Mouse (Mus musculus): ENCODE results near the gene Sox5. TPM values are rescaled to one million over a fixed set of nuclear protein-coding genes. Genes with fewer than 3 reads are reported as not detected.

Gene Sox5
- polyA plus RNA-seq, 1 experiment from 2014 or later, result 55.3 TPM

DNA sequence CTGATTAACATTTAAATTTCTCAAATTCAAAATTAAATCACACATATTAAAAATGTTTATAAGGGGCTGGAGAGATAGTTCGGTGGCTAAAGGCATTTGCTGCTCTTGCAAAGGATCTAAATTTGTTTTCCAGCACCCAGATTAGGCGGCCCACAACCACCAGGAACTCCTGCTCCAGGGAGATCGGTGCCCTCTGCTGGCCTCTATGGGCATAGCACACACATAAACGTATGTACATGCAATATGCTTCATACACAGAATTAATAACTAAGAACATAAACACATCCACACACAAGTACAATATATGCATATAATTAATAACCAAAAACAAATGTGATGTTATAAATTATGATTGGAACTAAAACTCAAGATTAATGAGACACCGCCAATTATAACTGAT is 283.6 kb downstream of the Sox5 start:
- 93% methylated on average over 5 of the region's 5 CpGs for WGBS
- no peaks in the 10 kb centered on the region for H3K4me1 ChIP-seq
- no peak for ATAC-seq (ENCODE audit: insufficient number of reproducible peaks, insufficient read depth, low FRiP score, low TSS enrichment)

DNA sequence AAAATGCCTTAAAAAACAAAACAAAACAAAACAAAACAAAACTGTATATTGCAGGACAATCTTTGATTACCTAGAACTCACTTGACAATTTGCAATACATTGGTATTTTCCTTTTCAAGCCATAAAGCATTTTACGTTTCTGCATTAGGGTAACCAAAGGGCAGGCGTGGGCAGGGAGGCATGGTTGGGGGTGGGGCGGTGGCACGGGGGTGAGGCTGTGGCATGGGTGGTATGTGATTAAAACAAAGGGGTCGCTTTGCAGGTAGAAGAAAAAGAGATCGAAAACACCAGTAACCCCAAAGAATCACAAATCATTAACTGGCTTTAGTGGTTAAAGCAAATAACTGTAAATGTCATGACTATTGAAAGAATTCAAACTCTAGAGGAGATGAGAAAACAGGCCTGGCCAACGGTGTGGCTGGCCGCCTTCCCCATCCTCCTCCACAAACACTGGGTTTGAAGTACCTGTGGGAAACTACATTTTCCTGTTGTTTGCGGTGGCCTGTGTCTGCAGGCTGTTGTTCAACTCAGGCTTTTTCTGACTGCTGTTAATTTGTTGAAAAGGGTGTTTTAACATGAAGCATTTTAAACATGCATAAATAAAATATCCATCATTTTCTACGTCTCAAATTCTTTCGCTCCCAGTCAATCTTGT is 289.9 kb downstream of the Sox5 start:
- H3K9ac ChIP-seq, result no peak overlapping the region
- no peak overlapping the region for H3K27ac ChIP-seq
- H3K4me2 ChIP-seq (replicated peaks), result no peak overlapping the region
- no peaks in the 10 kb centered on the region for H3K9me3 ChIP-seq
- no peaks in the 10 kb centered on the region for H3K4me1 ChIP-seq
- H3K27me3 ChIP-seq, result no peaks in the 10 kb centered on the region
- no peak for ATAC-seq (ENCODE audit: insufficient number of reproducible peaks, insufficient read depth, low FRiP score, low TSS enrichment)
- no peaks in the 10 kb centered on the region for H3K36me3 ChIP-seq
- WGBS, result 84% methylated on average over 11 of the region's 11 CpGs
- no peak overlapping the region for H3K4me3 ChIP-seq

More for the DNA sequence above, 283.6 kb downstream of the Sox5 start:
- Histone ChIP-seq H3K9ac (no peak overlapping the region), H3K9me3 (no peaks in the 10 kb centered on the region; the same call in 1 of the 2 replicates), H3K4me3 (no peak overlapping the region), H3K36me3 (no peaks in the 10 kb centered on the region), H3K27ac (no peak overlapping the region), H3K4me2 (replicated peaks) (no peak overlapping the region), H3K27me3 (no peaks in the 10 kb centered on the region)

DNA sequence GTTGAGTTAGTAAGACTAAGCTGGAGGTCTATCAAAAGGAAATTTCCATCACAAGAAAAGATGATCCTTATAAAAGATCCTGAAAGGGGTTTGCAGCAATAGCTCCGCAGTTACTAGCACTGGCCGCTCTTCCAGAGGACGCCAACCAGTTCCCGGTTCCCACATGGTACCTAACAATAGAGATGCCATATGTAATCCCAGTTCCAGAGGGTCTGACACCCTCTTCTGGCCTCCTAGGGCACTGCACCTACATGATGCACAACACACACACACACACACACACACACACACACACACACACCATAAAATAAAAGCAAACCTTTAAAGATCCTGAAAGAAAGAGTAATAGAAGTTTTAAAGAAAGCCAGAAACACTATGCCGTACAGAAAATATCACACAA is 290.9 kb downstream of the Sox5 start:
- Histone ChIP-seq H3K36me3 (no peaks in the 10 kb centered on the region), H3K9ac (no peak overlapping the region), H3K4me1 (no peaks in the 10 kb centered on the region), H3K4me2 (replicated peaks) (no peak overlapping the region), H3K9me3 (no peaks in the 10 kb centered on the region), H3K27me3 (no peaks in the 10 kb centered on the region), H3K4me3 (no peak overlapping the region), H3K27ac (no peak overlapping the region)
- 97% methylated on average over 5 of the region's 5 CpGs for WGBS
- no peak for ATAC-seq (ENCODE audit: insufficient number of reproducible peaks, insufficient read depth, low FRiP score, low TSS enrichment)

DNA sequence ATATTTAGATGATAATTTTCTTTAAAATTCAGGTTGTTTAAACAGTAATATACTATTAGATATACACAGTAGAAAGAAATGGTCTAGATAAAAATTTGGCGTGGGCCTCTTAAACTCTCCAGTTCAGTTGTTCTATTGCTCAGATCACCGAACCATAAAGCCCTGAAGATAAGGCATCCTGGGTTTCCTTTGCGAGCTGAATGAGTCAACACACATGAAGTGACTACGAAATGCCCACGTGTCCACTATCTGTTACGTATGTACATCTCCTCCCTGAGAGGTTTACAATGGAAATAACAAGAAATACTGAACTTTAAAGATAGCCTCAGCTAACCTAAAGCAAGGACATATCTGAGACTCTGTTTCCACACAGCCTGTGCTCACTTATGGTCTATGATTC is 296.2 kb downstream of the Sox5 start:
- ATAC-seq (ENCODE audit: insufficient number of reproducible peaks, insufficient read depth, low FRiP score, low TSS enrichment), result no peak
- H3K9ac ChIP-seq, result no peak overlapping the region

DNA sequence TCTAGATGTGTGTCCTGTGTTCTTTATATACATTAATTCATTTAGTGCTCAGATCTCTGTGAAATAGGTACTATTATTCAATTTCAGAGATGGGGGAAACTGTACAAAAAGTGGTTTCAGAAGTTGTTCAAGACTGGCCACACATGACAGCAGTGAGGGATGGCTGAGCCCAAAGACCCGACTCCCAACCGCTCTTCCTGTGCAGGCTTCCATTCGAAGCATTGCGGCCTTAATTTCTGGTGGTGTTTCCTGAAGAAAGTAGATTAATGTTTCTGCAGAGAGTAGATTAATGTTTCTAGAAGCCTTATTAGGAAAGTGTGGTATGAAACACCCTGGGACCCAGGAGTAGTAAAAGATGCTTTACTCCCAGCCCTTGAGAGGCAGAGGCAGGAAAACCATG is 298.6 kb downstream of the Sox5 start:
- no peaks in the 10 kb centered on the region for H3K36me3 ChIP-seq
- H3K4me2 ChIP-seq (replicated peaks), result no peak overlapping the region
- no peak overlapping the region for H3K9ac ChIP-seq
- WGBS, result 88% methylated on average over 4 of the region's 4 CpGs
- no peaks in the 10 kb centered on the region for H3K27me3 ChIP-seq
- H3K27ac ChIP-seq, result no peak overlapping the region
- peaks cover 3% of the 10 kb centered on the region; the same call in 1 of the 2 replicates for H3K4me1 ChIP-seq
- ATAC-seq (ENCODE audit: insufficient number of reproducible peaks, insufficient read depth, low FRiP score, low TSS enrichment), result no peak
- no peak overlapping the region for H3K4me3 ChIP-seq
- no peaks in the 10 kb centered on the region for H3K9me3 ChIP-seq

More for the DNA sequence above, 296.2 kb downstream of the Sox5 start:
- H3K36me3 ChIP-seq, result no peaks in the 10 kb centered on the region
- H3K4me3 ChIP-seq, result no peak overlapping the region
- no peak overlapping the region for H3K27ac ChIP-seq
- no peaks in the 10 kb centered on the region for H3K27me3 ChIP-seq
- WGBS, result 95% methylated on average over 6 of the region's 6 CpGs
- no peaks in the 10 kb centered on the region for H3K4me1 ChIP-seq
- no peaks in the 10 kb centered on the region for H3K9me3 ChIP-seq
- H3K4me2 ChIP-seq (replicated peaks), result no peak overlapping the region

DNA sequence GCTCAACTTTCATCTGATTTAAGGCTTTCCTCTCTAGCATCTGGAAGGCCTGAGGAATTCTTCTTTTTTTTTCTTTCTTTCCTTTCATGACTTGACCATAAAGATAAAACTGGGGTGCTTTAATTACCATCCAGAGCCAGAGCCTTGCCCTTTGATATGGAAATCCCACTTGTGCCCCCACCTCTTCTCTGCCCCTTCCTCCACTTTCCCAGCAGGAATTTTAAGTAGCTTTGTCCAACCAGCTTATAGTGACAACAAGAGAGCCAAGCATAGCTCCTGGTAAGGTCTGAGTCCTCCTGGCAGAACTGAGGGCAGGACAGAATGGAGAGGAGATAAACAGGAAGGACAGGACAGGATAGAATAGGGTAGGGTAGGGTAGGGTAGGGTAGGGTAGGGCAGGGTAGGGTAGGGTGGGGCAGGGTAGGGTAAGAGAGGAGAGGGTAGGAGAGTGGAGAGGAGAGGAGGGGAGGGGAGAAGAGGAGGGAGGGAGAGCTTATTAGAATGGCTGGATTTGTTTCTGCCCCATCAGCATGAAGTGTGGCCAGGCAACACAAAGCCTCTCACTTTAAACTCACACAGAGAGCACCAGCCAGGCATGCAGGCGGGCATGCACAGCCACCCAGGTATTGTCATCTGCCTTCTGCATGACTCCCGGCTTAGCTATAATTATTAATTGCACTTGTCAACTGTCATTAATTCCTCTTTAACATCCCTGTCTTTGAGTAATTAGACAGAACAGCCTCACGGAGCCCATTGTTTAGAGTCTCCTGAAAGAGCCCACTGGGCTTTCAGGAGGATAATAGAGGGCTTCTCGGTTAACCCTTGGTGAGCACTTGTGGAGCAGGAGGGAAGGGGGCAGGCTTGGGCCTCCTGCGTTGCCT is 300.9 kb downstream of the Sox5 start:
- no peak overlapping the region for H3K9ac ChIP-seq
- WGBS, result 15% methylated on average over 5 of the region's 5 CpGs
- H3K9me3 ChIP-seq, result no peaks in the 10 kb centered on the region
- H3K36me3 ChIP-seq, result no peaks in the 10 kb centered on the region
- ATAC-seq (ENCODE audit: insufficient number of reproducible peaks, insufficient read depth, low FRiP score, low TSS enrichment), result peak; percentile 80; the same call in 1 of the 2 replicates
- H3K4me3 ChIP-seq, result no peak overlapping the region
- no peak overlapping the region for H3K4me2 ChIP-seq (replicated peaks)
- H3K27ac ChIP-seq, result no peak overlapping the region
- no peaks in the 10 kb centered on the region for H3K27me3 ChIP-seq
- H3K4me1 ChIP-seq, result peaks cover 3% of the 10 kb centered on the region; the same call in 1 of the 2 replicates

DNA sequence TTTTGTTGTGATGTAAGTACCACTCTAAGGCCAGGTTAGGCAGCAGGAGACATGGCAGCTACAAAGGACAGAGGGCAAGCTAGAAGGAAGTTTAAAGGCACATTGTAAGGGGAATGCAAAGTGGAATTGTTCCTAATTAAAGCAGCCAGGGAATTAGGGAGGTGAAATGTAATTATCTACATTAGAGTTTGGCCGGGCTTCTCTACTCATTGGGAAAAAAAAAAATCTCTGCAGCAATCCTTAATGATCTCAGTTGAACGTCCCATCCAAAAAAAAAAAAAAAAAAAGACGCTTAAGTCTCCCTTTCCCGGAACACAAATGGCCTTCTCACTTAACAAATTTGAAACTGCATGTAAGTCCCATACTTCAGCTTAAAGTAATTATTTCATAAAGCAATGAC is 301.9 kb downstream of the Sox5 start:
- 27% methylated on average over 4 of the region's 4 CpGs for WGBS
- no peak for ATAC-seq (ENCODE audit: insufficient number of reproducible peaks, insufficient read depth, low FRiP score, low TSS enrichment)
- no peak overlapping the region for H3K9ac ChIP-seq
- peaks cover 3% of the 10 kb centered on the region; the same call in 1 of the 2 replicates for H3K4me1 ChIP-seq
- no peaks in the 10 kb centered on the region for H3K36me3 ChIP-seq
- no peaks in the 10 kb centered on the region for H3K27me3 ChIP-seq
- no peak overlapping the region for H3K4me2 ChIP-seq (replicated peaks)
- H3K4me3 ChIP-seq, result no peak overlapping the region
- H3K27ac ChIP-seq, result no peak overlapping the region
- H3K9me3 ChIP-seq, result no peaks in the 10 kb centered on the region

DNA sequence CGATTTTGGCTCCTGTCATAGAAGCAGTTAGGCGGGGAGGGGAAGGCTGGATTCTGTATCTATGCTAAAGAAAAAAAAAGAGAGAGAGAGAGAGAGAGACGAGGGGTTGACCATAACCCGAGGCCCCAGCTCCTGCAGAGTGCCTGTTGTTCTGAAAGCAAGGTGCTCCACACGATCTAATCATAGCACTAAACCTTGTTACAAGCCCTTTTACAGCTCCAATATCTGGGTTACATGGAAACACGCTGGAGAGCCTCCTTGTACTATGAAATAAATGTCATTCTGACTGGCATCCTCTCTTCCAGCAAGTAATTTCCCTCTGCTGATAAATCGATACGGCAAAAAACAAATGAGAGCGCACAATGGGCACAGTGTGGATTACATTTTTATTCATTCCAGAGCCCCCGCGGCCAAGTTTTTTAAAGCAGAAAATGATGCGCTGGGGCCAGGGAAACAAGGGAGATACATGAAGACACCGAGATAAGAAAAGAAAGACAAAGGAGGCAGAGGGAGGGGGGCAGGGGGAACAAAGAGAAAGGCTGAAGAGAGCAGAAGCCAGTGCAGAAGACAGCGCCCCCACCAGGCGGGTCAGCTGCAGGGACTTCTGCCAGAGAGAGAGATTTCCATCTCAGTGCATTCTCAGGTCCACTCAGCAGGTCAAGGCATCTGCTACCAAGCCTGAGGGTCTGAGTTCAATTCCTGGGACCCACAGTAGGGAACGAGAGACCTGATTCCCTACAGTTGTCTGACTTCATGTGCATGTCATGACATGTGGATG is 304.3 kb downstream of the Sox5 start:
- Histone ChIP-seq H3K36me3 (no peaks in the 10 kb centered on the region), H3K9me3 (no peaks in the 10 kb centered on the region), H3K4me1 (peaks cover 3% of the 10 kb centered on the region; the same call in 1 of the 2 replicates), H3K27me3 (no peaks in the 10 kb centered on the region), H3K4me2 (replicated peaks) (no peak overlapping the region), H3K4me3 (no peak overlapping the region), H3K9ac (no peak overlapping the region), H3K27ac (no peak overlapping the region)
- no peak for ATAC-seq (ENCODE audit: insufficient number of reproducible peaks, insufficient read depth, low FRiP score, low TSS enrichment)
- WGBS, result 67% methylated on average over 16 of the region's 16 CpGs

DNA sequence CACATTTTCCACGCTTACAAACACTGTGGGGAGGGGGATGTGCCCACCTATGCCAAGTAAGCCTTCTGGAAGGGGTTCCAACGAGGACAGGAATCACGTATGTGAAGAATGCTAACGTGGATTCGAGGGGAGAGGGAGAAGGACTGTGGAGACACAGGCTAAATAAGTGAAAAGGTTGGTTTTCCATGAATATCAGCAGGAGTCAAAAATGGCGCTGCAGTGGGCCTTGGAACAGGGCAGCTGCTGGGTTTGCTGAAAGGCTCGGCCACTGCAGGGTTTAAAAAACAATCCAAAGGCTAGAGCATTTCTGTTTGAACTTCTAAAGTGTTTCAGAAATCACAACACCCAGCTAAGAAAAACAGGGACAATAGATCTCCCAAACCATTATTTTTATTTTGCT is 308.3 kb downstream of the Sox5 start:
- no peak overlapping the region for H3K27ac ChIP-seq
- no peaks in the 10 kb centered on the region for H3K9me3 ChIP-seq
- H3K4me2 ChIP-seq (replicated peaks), result no peak overlapping the region
- H3K36me3 ChIP-seq, result no peaks in the 10 kb centered on the region
- H3K9ac ChIP-seq, result no peak overlapping the region
- no peak for ATAC-seq (ENCODE audit: insufficient number of reproducible peaks, insufficient read depth, low FRiP score, low TSS enrichment)
- 75% methylated on average over 7 of the region's 7 CpGs for WGBS
- no peaks in the 10 kb centered on the region for H3K27me3 ChIP-seq
- H3K4me1 ChIP-seq, result no peaks in the 10 kb centered on the region
- no peak overlapping the region for H3K4me3 ChIP-seq

DNA sequence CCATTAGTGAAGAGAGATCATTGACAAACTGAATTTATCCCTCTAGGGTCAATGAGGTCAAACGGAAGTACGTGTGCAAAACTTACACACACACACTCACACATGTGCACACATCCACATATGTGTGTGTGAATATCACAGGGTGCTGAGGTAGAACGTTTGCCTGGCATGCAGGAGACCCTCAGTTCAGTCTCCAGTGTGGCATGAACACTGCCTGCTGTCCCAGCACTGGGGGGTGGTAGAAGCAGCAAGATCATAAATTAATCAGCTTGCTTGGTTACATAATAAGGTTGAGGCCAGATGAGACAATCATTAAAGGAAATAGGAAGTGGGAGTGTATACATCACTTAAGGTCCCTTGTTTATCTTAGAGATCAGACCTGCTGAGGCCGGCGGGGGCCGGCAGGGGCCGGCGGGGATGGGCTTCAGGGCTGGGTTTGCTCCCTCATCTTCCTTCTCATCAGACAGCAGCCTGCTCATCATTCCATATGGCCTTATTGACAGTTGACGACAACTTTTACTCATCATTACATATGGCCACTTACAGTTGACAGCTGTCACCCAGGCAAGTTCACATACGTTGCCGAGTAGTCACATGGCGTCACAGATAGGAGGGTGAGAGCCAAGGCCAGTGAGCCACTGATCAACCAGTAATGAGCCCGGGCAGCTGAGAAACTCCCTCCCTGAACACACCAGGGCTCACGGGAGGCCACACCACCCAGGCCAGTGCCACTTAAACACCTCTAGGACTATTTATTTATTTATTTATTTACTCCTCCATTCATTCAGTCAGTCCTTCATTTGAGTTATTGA is 309.5 kb downstream of the Sox5 start:
- Histone ChIP-seq H3K9ac (no peak overlapping the region), H3K4me2 (replicated peaks) (no peak overlapping the region), H3K27me3 (no peaks in the 10 kb centered on the region), H3K4me3 (no peak overlapping the region), H3K36me3 (no peaks in the 10 kb centered on the region), H3K4me1 (no peaks in the 10 kb centered on the region), H3K9me3 (no peaks in the 10 kb centered on the region), H3K27ac (no peak overlapping the region)
- no peak for ATAC-seq (ENCODE audit: insufficient number of reproducible peaks, insufficient read depth, low FRiP score, low TSS enrichment)
- 79% methylated on average over 14 of the region's 14 CpGs for WGBS

DNA sequence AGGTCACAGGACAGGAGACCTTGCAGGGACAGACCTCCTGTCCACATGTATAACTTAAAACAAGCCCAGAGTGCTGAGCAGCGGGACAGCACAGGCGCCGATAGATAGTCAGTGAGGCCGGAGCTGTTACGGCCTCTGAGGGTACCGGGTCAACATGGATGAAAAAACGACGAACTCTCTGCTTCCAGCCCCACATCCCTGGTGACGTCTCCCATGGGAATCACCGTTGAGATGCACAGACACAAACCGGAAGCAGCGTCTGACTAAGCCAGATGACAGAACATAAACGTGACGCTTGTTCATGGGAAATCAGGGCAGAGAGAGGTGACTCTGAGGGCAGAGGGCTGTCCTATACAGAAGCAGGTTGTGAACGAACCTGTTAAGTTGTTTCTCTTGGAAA is 315.1 kb downstream of the Sox5 start:
- H3K9me3 ChIP-seq, result no peaks in the 10 kb centered on the region
- H3K4me1 ChIP-seq, result peaks cover 6% of the 10 kb centered on the region; the same call in 1 of the 2 replicates
- WGBS, result 51% methylated on average over 15 of the region's 15 CpGs
- H3K36me3 ChIP-seq, result no peaks in the 10 kb centered on the region
- H3K4me2 ChIP-seq (replicated peaks), result no peak overlapping the region
- H3K4me3 ChIP-seq, result no peak overlapping the region
- H3K9ac ChIP-seq, result no peak overlapping the region
- H3K27me3 ChIP-seq, result no peaks in the 10 kb centered on the region
- no peak for ATAC-seq (ENCODE audit: insufficient number of reproducible peaks, insufficient read depth, low FRiP score, low TSS enrichment)
- no peak overlapping the region for H3K27ac ChIP-seq

Data from embryonic facial prominence, embryonic 12.5 days (tissue).